Mouse (Mus musculus) heart, postnatal 36 days (tissue): ENCODE results near the gene Myo6. TPM values are rescaled to one million over a fixed set of nuclear protein-coding genes. Genes with fewer than 3 reads are reported as not detected.
"Not testable (repeated sequence)": the region's sequence is repeated elsewhere in the genome, so short reads cannot be mapped to it uniquely, and the experiment has no call there.

Experiments
- DNase-seq, 2 experiments: peaks; one replicate each; pipeline ENCODE4 v3.0.0; 2021 to 2022
- intact Hi-C: fragments of 180-260 bp; cut with DNase I; formaldehyde crosslinking; loops from one replicate; pipeline ENCODE4 v1.15.1; 2025
- total RNA-seq, 2 experiments: library from RNA; stranded (reverse); gene quantifications; 2 replicates each; pipeline ENCODE4 v1.2.3; 2021

Gene Myo6
- total RNA-seq, 2 experiments from 2014 or later, result 12.3 to 14.2 TPM

GRCm38 (mm10) chr9:80282426-80282825, 117.6 kb downstream of the Myo6 start:
- no peak for DNase-seq
- intact Hi-C loops, result no loop called here

- intact Hi-C loops, result no loop called here
Measured at GRCm38 (mm10) chr9:80284539-80285174, 119.8 kb downstream of the Myo6 start.

GRCm38 (mm10) chr9:80286845-80287244, 122.0 kb downstream of the Myo6 start:
- no peak for DNase-seq
- intact Hi-C loops, result no loop called here

More at GRCm38 (mm10) chr9:80284539-80285174, 119.8 kb downstream of the Myo6 start:
- no peak for DNase-seq

DNA sequence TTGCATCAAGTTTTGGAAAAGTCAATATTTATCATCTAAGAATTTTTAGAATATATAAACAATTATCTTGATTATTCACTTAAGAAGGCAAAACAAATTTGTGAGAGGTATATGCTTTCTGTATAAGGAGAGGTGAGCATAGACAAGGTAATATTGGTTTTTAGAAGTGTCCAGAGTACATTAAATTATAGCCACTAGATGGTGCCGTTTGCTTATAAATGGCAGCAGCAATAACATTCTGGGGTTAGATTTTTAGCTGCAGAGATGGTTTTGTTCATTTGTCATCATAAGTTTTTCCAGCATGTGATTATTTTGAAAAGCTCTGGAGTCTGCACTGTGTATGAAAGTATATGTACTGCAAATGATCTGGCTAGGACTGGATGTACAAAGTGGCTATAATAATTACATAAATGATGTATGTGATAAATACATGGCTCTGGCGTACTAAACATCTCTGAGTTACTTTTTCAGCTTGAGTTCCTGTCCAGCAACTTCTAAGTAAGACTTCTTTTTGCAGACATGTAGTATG, 128.3 kb downstream of the Myo6 start:
- intact Hi-C loops, result no loop called here

DNA sequence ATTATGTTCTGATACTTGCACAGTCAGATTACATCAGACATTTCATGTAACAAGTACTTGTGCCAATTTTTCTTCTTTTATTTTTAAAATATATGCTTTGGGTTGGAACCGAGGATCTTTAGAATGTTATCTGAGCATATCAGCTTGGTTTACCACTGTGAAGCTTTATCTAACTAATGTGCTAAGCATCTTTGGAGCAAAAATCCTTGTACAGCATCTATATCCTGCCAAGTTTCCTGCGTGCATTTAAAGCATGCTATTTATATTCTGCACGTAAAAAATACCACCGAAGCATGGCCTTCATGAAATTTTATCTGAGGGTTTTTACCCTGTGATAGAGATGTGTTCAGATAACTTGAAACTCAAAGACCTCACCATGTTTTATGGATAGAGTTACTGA, 131.3 kb downstream of the Myo6 start:
- intact Hi-C loops, result no loop called here
- DNase-seq, result no peak

More for the DNA sequence above, 128.3 kb downstream of the Myo6 start:
- no peak for DNase-seq

DNA sequence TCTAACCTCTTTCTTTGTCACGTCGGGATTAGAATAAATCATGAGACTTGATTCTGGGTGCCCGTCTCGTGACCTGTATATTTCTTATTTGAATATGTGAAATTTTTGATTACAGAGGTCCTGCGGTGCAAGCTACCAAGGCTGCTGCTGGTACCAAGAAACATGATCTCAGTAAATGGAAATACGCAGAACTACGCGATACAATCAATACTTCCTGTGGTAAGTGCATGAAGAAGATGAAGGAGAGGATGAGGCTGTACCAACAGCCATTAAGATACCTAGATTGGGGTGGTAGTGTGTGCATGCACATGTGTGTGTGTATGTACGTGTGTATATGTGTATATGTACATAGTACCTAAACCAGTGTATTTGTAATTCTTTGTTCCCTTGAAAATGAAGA, 134.2 kb downstream of the Myo6 start:
- DNase-seq, result no peak
- intact Hi-C loops, result no loop called here

DNA sequence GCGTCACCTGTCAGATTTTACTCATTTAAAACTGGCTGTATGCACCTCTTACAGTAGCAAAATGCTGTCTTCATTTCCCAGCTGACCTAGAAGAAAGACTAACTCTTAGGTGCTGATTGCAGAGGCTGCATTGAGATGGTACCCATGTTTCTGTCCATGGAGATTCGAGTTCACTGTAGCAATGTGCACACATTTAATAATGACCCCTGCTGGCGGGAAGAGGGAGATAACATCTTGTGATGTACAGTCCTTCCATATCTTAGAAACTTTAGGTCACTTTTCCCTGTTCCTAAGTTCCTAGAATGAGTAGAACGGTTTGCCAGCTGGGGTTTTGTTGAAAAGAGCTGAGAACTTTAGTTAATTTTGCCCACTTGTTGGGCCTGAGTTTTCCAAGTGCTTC, 138.7 kb downstream of the Myo6 start:
- no peak for DNase-seq

GRCm38 (mm10) chr9:80306390-80306789, 141.6 kb downstream of the Myo6 start:
- intact Hi-C loops, result no loop called here
- no peak for DNase-seq

More for the DNA sequence above, 138.7 kb downstream of the Myo6 start:
- intact Hi-C loops, result loop anchor here (5.0 kb wide), 1 partner anchor 161 kb away; no protein-coding TSS in a partner anchor

GRCm38 (mm10) chr9:80306853-80307252, 142.0 kb downstream of the Myo6 start:
- DNase-seq, result no peak

DNA sequence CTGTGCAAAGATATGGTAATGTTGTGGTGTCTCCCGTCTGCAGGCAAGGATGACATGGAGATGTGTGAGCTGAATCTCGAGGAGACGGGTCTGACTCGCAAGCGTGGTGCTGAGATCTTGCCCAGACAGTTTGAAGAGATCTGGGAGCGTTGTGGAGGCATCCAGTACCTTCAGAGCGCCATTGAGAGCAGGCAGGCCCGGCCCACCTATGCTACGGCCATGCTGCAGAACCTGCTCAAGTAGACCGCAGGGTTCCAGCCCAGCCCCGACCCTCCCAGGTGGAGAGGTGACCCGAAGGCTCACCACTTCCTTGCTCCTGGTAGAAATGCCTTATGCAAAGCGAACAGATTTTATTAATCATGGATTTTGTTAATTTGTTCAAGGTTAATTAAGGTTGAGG, 142.8 kb downstream of the Myo6 start:
- intact Hi-C loops, result no loop called here

More at GRCm38 (mm10) chr9:80306853-80307252, 142.0 kb downstream of the Myo6 start:
- intact Hi-C loops, result no loop called here

GRCm38 (mm10) chr9:80313610-80314009, 148.8 kb downstream of the Myo6 start:
- no peak for DNase-seq
- intact Hi-C loops, result no loop called here

More for the DNA sequence above, 142.8 kb downstream of the Myo6 start:
- DNase-seq, result no peak

DNA sequence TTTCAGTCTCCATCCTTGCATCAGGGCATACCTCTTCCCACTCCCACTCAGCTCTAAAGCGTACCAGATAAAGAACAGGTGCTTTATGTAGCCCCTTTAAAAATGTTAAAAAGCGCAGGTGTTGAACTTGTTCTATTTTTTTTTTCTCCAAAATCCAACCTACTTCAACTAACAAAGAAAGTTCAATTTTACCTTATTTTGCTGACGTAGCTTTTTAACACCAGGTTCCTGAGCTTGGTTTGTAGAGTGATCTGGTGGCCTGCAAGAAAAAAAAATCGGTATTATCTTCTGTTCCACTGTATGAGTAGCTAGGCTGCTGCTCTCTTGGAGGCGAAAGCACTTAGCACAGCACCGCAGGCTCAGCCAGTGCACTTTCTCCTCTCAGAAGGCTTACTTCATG, 151.1 kb downstream of the Myo6 start:
- DNase-seq, result no peak
- intact Hi-C loops, result no loop called here

GRCm38 (mm10) chr9:80318027-80318426, 153.2 kb downstream of the Myo6 start:
- no peak for DNase-seq
- intact Hi-C loops, result no loop called here

DNA sequence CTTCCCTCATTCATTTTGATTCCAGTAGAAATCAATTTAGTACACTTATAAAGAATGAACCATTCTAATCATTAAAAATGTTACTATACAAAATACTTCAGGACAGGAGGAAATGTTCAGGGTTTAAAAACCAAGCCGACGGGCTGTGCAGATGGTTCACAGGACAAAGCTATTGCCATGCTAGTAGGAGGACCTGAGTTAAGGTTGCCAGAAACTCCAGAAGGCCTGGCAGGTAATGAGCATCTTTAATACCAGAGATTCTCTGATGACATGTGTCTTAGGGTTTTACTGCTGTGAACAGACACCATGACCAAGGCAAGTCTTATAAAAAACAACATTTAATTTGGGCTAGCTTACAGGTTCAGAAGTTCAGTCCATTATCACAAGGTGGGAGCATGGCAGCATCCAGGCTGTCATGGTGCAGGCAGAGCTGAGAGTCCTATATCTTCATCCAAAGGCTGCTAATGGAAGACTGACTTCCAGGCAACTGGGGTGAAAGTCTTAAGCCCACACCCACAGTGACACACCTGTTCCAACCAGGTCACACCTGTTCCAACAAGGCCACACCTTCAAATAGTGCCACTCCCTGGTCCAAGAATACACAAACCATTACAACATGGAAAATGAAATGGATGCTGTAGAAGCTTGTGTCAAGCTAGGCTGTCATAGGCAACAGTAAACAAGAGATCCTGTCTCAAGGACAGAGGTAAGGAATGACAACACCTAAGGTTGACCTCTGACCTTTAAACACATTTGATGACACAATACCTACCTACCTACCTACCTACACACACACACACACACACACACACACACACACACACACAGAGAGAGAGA, 156.4 kb downstream of the Myo6 start:
- DNase-seq, intact Hi-C loops: not testable (repeated sequence)

DNA sequence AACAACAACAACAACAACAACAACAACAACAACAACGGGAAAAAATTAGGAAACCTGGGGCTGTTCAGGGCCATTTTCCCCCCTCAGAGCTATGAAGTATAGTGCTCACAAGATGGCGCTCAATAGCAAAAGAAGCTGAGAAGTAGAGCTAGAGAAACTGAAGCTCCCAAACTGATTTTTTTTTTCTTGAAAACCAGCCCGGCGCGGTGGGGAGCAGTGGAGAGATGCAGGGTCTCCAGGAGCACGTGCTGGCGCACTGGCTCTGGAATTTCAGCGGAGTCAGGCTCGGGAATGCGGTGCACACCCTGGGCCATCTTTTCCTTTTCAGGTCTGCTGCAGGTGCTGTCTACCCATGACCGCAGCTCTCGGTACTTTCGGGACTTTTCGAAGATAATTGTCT, 167.3 kb downstream of the Myo6 start:
- DNase-seq, result no peak
- intact Hi-C loops, result loop anchor here (10.0 kb wide), 1 partner anchor 883 kb away; no protein-coding TSS in a partner anchor

DNA sequence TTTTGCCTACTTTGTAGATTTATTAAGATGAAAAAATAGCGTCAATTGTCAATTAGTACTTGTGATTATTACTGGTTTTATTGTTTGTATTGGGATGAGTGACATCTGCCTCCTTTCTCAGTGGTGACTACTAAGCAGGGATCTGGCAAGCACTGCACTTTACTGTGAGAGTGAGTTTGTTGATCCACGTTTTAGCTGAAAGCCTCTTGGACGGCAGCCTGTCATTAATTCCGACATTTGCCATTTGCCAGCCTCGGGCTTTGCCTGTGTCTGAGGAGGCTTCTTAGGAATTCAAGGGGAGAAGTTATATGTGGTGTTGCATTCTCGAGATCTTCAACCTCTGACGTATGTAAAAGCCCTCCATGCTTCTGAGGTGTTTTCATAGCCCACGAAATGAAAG, 168.6 kb downstream of the Myo6 start:
- no peak for DNase-seq
- intact Hi-C loops, result loop anchor here (10.0 kb wide), 1 partner anchor 881 kb away; no protein-coding TSS in a partner anchor

DNA sequence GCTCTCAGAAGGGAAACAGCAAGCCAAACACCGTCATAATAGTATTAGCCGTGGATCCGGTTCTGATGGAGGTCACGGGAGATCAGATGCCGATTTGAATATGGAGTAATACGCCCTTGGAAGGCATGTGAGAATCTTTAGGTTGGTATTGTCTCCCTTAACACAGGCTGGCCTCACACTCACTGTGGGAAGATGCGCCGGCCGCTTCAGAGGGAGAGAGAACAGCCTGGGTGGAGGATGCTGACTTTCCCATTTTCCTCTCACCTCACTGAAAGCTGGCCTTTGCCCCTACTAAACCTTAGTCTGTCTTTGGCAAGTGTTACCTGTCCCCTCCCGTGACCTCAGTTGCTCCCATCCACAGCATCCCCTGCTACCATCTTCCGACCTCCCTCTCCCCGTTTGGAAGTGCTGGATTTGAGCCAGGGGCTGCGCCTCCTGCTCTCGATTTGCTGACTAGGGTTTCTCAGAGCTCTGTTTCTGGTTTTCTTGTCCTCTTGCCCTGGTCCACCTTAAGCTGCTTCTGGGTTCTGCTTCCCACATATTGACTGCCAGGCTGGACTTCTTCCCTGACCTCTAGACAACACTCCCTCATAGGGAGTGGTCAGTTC, 169.3 kb downstream of the Myo6 start:
- intact Hi-C loops, result loop anchor here (10.0 kb wide), 1 partner anchor 881 kb away; no protein-coding TSS in a partner anchor
- DNase-seq, result no peak

DNA sequence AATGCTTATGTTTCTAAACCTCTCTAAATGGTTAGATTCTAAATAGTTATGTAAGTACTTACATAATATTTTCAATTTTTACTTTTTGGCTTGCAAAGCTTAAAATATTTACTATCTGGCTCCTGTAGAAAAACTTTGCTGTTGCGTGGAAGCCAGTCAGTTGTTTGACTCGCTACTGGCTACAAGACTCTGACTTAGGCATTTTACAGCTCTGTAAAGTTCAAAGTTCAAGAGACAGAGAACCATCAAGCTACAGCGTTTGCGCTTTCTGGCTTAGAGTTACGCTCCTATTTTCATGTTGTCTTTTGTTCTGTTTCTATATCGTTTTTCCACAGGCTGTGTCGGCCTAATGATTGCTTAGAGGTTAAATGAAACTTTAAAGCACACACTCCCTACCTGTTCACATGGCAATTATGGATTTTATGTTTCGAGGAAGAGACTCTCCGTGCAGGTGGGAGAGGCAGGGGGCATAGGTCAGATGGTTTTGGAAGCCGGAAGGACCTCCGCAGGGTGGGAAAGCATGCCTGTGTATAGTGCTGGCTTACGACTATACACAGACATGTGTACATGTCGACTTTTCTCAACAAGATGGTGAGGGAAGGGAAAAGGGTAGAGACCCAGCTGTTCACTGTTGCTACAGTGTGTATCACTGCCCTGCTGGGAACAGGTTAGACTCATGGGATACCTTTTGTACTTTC, 171.0 kb downstream of the Myo6 start:
- no peak for DNase-seq
- intact Hi-C loops, result loop anchor here (10.0 kb wide), 1 partner anchor 879 kb away; no protein-coding TSS in a partner anchor

DNA sequence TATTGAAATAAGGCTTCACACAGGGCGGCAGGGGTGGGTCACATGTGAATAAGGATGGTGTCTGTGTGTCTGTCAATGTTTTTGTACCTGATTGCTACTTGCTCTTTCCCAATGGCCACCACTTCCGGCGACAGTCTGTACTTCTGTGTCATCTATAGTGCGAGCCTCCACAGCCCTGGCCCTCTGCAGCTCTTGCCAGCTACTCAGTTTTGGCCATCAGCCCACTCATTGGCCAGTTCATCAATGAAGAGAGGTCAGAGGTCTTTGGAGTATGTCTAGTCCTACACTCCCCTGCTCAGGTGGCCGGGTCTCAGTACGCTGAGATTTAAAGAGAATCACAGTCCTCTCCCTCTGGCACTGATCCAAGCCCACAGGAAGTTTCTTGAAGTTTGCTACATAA, 173.2 kb downstream of the Myo6 start:
- DNase-seq, result no peak
- intact Hi-C loops, result loop anchor here (10.0 kb wide), 1 partner anchor 877 kb away; no protein-coding TSS in a partner anchor

DNA sequence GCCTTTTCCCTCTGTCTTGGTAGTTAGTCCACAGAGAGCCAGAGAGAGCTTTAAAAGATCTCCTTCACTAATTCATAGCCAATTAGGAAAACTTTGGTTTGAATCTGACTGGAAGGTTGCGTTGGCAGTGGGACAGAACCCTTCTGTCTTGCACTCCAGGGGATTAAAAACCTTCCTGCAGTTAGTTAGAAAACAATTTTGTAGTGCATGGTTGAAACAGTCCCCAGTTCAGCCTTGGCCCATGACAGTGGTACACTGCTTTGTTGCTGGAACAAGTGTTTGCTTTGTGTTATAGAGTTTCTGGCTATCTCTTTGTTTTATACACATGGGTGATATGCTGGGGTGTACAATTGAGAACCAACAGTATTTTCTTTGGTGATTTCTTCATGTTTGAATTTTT, 176.1 kb downstream of the Myo6 start:
- intact Hi-C loops, result no loop called here
- DNase-seq, result no peak
